Mouse (Mus musculus): ENCODE results near the gene Ankrd54. TPM values are rescaled to one million over a fixed set of nuclear protein-coding genes. Genes with fewer than 3 reads are reported as not detected.

The Ankrd54 gene
- polyA plus RNA-seq, 1 experiment from 2014 or later: 48.4 TPM

GRCm38 (mm10) chr15:79065086-79065770, 2.5 kb upstream of the Ankrd54 start:
- no peak overlapping the region for H3K4me2 ChIP-seq (replicated peaks; ENCODE audit: low read depth, low read length)
- H3K36me3 ChIP-seq (ENCODE audit: insufficient read depth, low read length): no peaks in the 10 kb centered on the region
- H3K4me3 ChIP-seq (ENCODE audit: low read depth, low read length): no peak overlapping the region
- H3K27ac ChIP-seq (ENCODE audit: low read length): 0 out of 2 replicates have a peak overlapping the region, but pooled peaks have one; percentile 6
- no peak for ATAC-seq
- DNase-seq (ENCODE audit: low spot score): peak; percentile 64
- H3K9ac ChIP-seq (replicated peaks; ENCODE audit: low read depth): no peak overlapping the region
- 38% methylated on average over 8 of the region's 8 CpGs for WGBS
- no peaks in the 10 kb centered on the region for H3K4me1 ChIP-seq (ENCODE audit: insufficient read depth, low read depth, low read length)
- TF ChIP-seq EP300 (IDR thresholded peaks at IDR 0.05) (no peak), CTCF (IDR thresholded peaks at IDR 0.05) (no peak)
- no peaks in the 10 kb centered on the region for H3K27me3 ChIP-seq (replicated peaks; ENCODE audit: insufficient read depth, low read length)
- H3K9me3 ChIP-seq (ENCODE audit: low read length): no peaks in the 10 kb centered on the region

GRCm38 (mm10) chr15:79063160-79063740, 557 bp upstream of the Ankrd54 start:
- H3K36me3 ChIP-seq (ENCODE audit: insufficient read depth, low read length): peaks cover 4% of the 10 kb centered on the region; the same call in 1 of the 2 replicates
- no peaks in the 10 kb centered on the region for H3K4me1 ChIP-seq (ENCODE audit: insufficient read depth, low read depth, low read length)
- WGBS: 11% methylated on average over 14 of the region's 14 CpGs
- no peak for ATAC-seq
- peak overlapping the region; percentile 30; the same call in 1 of the 2 replicates for H3K4me2 ChIP-seq (replicated peaks; ENCODE audit: low read depth, low read length)
- no peak overlapping the region for H3K27ac ChIP-seq (ENCODE audit: low read length)
- H3K27me3 ChIP-seq (replicated peaks; ENCODE audit: insufficient read depth, low read length): no peaks in the 10 kb centered on the region
- H3K9me3 ChIP-seq (ENCODE audit: low read length): no peaks in the 10 kb centered on the region
- TF ChIP-seq EP300 (IDR thresholded peaks at IDR 0.05) (peak; percentile 37; the same call in 1 of the 2 replicates), CTCF (IDR thresholded peaks at IDR 0.05) (no peak)
- no peak overlapping the region for H3K9ac ChIP-seq (replicated peaks; ENCODE audit: low read depth)
- DNase-seq (ENCODE audit: low spot score): no peak
- H3K4me3 ChIP-seq (ENCODE audit: low read depth, low read length): 0 out of 2 replicates have a peak overlapping the region, but pooled peaks have one; percentile 11

- DNase-seq (ENCODE audit: low spot score): peak; percentile 42
- Histone ChIP-seq H3K9ac (replicated peaks; ENCODE audit: low read depth) (no peak overlapping the region), H3K4me2 (replicated peaks; ENCODE audit: low read depth, low read length) (no peak overlapping the region)
Observed at GRCm38 (mm10) chr15:79060887-79061565, 1.7 kb downstream of the Ankrd54 start.

GRCm38 (mm10) chr15:79057850-79058249, 4.8 kb downstream of the Ankrd54 start:
- DNase-seq (ENCODE audit: low spot score): no peak
- Histone ChIP-seq H3K9ac (replicated peaks; ENCODE audit: low read depth) (no peak overlapping the region), H3K36me3 (ENCODE audit: insufficient read depth, low read length) (peaks cover 18% of the 10 kb centered on the region)

More at GRCm38 (mm10) chr15:79060887-79061565, 1.7 kb downstream of the Ankrd54 start:
- Histone ChIP-seq H3K36me3 (ENCODE audit: insufficient read depth, low read length) (peaks cover 4% of the 10 kb centered on the region), H3K27me3 (replicated peaks; ENCODE audit: insufficient read depth, low read length) (no peaks in the 10 kb centered on the region), H3K9me3 (ENCODE audit: low read length) (no peaks in the 10 kb centered on the region), H3K27ac (ENCODE audit: low read length) (peak overlapping the region; percentile 22; the same call in 1 of the 2 replicates), H3K4me1 (ENCODE audit: insufficient read depth, low read depth, low read length) (no peaks in the 10 kb centered on the region), H3K4me3 (ENCODE audit: low read depth, low read length) (no peak overlapping the region)
- no peak for TF ChIP-seq EP300 (IDR thresholded peaks at IDR 0.05)
- TF ChIP-seq CTCF (IDR thresholded peaks at IDR 0.05): no peak
- ATAC-seq: no peak
- 60% methylated on average over 14 of the region's 14 CpGs for WGBS

GRCm38 (mm10) chr15:79056601-79057000, 6.1 kb downstream of the Ankrd54 start:
- TF ChIP-seq EP300 (IDR thresholded peaks at IDR 0.05) (no peak), CTCF (IDR thresholded peaks at IDR 0.05) (no peak)
- no peak overlapping the region for H3K9ac ChIP-seq (replicated peaks; ENCODE audit: low read depth)
- ATAC-seq: no peak
- no peak overlapping the region for H3K4me2 ChIP-seq (replicated peaks; ENCODE audit: low read depth, low read length)
- no peak overlapping the region for H3K4me3 ChIP-seq (ENCODE audit: low read depth, low read length)
- peaks cover 19% of the 10 kb centered on the region for H3K36me3 ChIP-seq (ENCODE audit: insufficient read depth, low read length)
- H3K27ac ChIP-seq (ENCODE audit: low read length): no peak overlapping the region
- no peaks in the 10 kb centered on the region for H3K9me3 ChIP-seq (ENCODE audit: low read length)
- no peaks in the 10 kb centered on the region for H3K27me3 ChIP-seq (replicated peaks; ENCODE audit: insufficient read depth, low read length)
- no peaks in the 10 kb centered on the region for H3K4me1 ChIP-seq (ENCODE audit: insufficient read depth, low read depth, low read length)
- 94% methylated on average over 7 of the region's 7 CpGs for WGBS
- no peak for DNase-seq (ENCODE audit: low spot score)

More at GRCm38 (mm10) chr15:79057850-79058249, 4.8 kb downstream of the Ankrd54 start:
- ATAC-seq: no peak
- H3K4me1 ChIP-seq (ENCODE audit: insufficient read depth, low read depth, low read length): no peaks in the 10 kb centered on the region
- H3K27ac ChIP-seq (ENCODE audit: low read length): no peak overlapping the region
- 86% methylated on average over 6 of the region's 6 CpGs for whole genome bisulfite sequencing
- TF ChIP-seq EP300 (IDR thresholded peaks at IDR 0.05) (no peak), CTCF (IDR thresholded peaks at IDR 0.05) (no peak)
- H3K4me3 ChIP-seq (ENCODE audit: low read depth, low read length): no peak overlapping the region
- no peaks in the 10 kb centered on the region for H3K27me3 ChIP-seq (replicated peaks; ENCODE audit: insufficient read depth, low read length)
- H3K4me2 ChIP-seq (replicated peaks; ENCODE audit: low read depth, low read length): no peak overlapping the region
- no peaks in the 10 kb centered on the region for H3K9me3 ChIP-seq (ENCODE audit: low read length)

GRCm38 (mm10) chr15:79052366-79052765, 10.3 kb downstream of the Ankrd54 start:
- H3K27ac ChIP-seq (ENCODE audit: low read length): 0 out of 2 replicates have a peak overlapping the region, but pooled peaks have one; percentile 20

More at GRCm38 (mm10) chr15:79052366-79052765, 10.3 kb downstream of the Ankrd54 start:
- Histone ChIP-seq H3K4me2 (replicated peaks; ENCODE audit: low read depth, low read length) (no peak overlapping the region), H3K36me3 (ENCODE audit: insufficient read depth, low read length) (peaks cover 16% of the 10 kb centered on the region), H3K9ac (replicated peaks; ENCODE audit: low read depth) (no peak overlapping the region), H3K27me3 (replicated peaks; ENCODE audit: insufficient read depth, low read length) (no peaks in the 10 kb centered on the region), H3K9me3 (ENCODE audit: low read length) (no peaks in the 10 kb centered on the region), H3K4me1 (ENCODE audit: insufficient read depth, low read depth, low read length) (no peaks in the 10 kb centered on the region), H3K4me3 (ENCODE audit: low read depth, low read length) (no peak overlapping the region)
- no peak for TF ChIP-seq EP300 (IDR thresholded peaks at IDR 0.05)
- TF ChIP-seq CTCF (IDR thresholded peaks at IDR 0.05): no peak
- 84% methylated on average over 2 of the region's 2 CpGs for WGBS
- no peak for DNase-seq (ENCODE audit: low spot score)
- no peak for ATAC-seq

All from lung, postnatal 0 days (tissue).